Mouse (Mus musculus) megakaryocyte-erythroid progenitor cell, adult 5-6 weeks (primary cell): ENCODE results near the gene Cox6a1. TPM values are rescaled to one million over a fixed set of nuclear protein-coding genes. Genes with fewer than 3 reads are reported as not detected.

Source experiments
- ATAC-seq: replicated peaks from 2 replicates; pipeline ENCODE4 v1.8.0; 2016; ENCODE audit warnings: mild to moderate bottlenecking, inconsistent platforms; ENCODE audit not compliant: severe bottlenecking, poor library complexity, low FRiP score, low TSS enrichment
- total RNA-seq, 2 experiments: library from RNA; stranded (forward) in 1 of 2; stranded (reverse) in 1 of 2; fragments of 200-1000, 215-1000 nt in 1 of 2; fragments of >200 nt in 1 of 2; fragmentation: Nextera tagmentation in 1 of 2; gene quantifications; 2 replicates each; pipeline ENCODE4 v1.2.3; 2014 to 2017

Cox6a1 gene
- total RNA-seq, 2 experiments from 2014 or later = 115 to 848 TPM

DNA sequence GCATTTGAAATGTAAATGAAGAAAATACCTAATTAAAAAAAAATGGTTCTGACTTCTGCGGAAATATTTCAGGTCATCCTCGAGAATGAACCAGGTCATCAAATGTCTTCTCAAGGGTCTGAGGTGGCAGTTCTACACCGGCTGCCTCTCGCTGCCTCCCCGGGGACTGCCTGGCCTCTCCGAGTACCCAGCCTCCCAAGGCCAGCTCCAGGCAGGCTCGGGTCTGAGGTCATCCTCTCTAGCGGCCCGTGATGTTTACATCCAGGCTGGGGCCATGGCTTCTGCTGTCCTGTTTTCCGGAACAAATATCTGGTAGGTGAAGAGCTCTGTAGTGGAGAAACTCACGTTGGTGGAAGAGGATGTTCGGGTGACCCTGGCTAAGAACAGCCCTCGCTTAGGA is 6.3 kb upstream of the Cox6a1 start:
- no peak for ATAC-seq

DNA sequence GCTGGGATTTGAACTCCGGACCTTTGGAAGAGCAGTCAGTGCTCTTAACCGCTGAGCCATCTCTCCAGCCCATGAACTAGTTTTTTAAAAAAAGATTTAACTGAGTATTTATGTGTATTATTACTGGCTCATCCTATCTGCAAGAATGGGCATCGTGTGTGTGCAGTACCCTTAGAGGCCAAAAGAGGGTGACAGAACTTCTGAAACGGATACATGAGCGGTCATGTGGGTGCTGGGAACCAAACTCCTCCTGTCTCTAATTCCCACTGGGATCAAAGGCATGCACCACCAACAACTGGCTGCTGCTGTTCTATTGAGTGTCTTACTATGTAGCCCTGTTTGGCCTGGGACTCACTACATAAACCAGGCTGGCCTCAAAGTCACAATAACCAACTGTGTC is 2.6 kb upstream of the Cox6a1 start:
- ATAC-seq = no peak

DNA sequence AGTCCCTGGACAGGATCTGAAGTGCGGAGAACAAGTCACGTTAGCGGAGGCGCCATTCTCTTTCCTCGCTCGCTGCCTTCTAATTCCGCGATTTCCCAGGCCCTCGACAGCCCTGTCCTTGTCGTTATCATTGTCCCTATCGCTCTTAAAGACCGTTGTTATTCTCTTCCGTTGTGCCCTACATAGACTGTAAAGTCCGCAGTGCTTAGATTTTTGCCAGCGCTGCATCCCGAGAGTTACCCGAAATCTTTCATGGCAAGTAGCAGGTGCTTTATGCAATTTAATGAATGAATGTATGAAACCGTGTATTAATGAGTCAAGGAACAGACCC is 409 bp upstream of the Cox6a1 start:
- ATAC-seq = peak; percentile 24

DNA sequence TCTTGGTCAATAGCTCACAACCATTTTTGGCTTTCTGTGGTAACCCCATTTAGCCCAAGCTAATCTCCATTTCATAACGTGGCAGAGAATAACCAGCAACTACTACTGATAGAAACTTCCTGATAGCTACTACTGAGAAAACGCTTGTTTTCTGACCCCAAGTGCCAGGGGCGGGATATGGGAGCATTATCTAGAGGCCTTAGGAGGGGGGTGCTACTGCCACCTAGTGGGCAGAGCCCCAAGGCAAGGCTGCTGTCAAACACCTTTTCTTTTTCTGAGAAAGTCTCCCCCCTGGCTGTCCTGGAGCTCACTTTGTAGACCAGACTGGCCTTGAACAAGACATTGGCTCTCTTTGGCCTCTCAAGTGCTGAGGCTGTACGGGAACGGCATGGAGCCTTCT is 1.2 kb downstream of the Cox6a1 start:
- ATAC-seq = peak; percentile 64

DNA sequence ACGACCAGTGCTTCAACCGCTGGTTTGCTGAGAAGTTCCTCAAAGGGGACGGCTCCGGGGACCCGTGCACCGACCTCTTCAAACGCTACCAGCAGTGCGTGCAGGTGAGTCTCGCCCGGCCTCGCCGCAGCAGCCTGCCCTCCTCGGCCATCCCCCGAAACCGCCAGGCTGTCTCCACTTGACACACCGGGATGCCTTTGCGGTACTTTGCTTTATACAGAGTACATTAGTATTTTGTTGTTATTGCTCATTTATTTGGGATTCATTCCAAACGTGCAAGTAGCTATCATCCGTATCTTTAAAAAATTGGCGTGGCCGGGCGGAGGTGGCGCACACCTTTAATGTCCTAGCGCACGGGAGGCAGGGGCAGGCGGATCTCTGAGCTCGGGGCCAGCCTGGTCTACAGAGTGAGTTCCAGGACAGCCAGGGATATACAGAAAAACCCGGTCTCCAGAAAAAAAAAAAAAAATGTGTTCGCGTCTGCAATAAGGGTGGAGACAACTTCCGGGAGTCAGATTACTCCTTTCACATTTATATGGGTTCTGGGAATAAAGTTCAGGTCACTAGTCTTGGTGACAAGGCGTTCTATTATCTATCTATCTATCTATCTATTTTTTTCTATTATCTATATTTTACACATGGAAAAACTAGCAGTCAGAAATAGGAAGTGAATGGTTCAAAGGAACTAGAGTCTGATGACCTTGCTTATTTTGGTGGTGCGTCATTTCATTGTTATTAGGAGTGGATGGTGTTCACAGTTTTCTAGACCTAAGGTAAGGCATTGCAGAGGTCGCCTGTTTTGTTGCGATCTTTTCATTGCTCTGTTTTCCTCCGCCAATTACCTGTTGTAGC is 7.2 kb downstream of the Cox6a1 start:
- no peak for ATAC-seq

DNA sequence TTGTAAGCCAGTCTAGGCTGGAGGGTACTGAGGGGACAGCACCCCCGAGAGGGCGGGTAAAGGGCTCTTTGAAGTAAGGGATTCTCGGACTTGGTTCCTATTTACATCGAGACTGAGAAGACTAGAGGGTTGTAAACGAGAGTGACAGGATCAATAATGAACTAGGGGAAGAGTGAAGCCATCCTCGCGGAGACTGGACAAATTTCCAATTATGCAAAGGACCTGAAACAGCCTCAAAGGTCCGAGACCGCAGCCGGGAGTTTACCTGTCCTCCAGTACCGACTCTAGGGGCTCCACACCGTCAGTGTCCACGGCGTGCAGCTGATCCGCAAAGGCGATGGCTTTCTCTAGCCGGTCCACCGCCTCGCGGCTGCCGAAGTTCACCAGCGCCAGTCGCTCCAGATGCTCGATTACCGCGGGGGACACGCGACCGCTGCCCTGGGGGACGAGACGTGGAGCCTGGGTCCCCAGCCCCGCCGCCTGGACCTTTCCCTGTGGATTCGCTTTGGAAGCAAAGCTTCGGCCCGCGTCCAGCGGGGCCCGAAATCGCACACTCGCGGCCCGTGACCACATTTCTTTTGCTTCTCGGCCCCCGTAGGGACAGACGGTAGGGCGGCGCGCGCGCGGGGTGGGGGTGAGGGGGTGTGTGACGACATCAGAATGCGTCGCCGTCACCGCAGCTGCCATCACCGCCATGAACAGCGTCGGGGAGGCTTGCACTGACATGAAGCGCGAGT is 8.0 kb downstream of the Cox6a1 start, which contains the start of the genes Gatc and Triap1:
Gene Gatc (minus strand): TSS at position 602 of the 737 bp plus-strand sequence.
Gene Triap1 (plus strand): TSS at position 649 of the 737 bp plus-strand sequence.
- ATAC-seq = peak; percentile 84

DNA sequence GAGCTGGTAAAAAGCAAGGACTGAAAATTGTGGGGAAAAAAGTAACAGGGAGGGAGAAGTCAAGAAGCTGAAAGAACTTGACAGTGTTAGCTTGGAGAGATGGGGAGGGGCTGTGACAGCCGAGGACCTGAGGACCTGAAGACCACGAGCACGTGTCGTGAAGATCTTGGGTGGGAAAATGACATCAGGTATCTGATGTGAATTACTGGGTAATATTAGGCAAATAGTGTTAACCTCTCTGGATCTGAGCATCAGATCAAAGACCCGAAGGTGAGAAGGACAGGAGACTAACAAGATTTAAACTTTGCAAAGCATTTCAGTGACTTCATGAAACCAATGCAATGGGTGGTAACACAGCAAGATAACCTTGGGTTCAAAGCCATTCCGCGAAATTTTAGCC is 8.8 kb downstream of the Cox6a1 start:
- no peak for ATAC-seq

DNA sequence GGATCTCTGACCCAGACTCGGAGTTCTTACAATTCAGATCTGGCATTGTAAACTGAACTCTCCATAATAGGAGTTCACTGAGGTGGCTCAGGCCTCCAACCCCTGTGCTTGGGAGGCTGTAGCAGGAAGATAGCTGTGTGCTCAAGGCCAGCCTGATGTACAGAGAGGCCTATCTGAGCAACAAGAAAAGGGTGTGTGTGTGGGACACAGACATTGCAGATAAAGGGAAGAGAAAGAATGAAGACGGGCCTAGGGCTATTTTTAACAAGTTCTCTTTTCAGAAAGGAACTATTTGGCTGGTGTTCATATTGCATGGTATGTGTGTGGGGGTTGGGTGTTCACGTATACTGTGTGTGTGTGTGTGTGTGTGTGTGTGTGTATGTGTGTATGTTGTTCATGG is 15.2 kb downstream of the Cox6a1 start:
- peak; percentile 99 for ATAC-seq

DNA sequence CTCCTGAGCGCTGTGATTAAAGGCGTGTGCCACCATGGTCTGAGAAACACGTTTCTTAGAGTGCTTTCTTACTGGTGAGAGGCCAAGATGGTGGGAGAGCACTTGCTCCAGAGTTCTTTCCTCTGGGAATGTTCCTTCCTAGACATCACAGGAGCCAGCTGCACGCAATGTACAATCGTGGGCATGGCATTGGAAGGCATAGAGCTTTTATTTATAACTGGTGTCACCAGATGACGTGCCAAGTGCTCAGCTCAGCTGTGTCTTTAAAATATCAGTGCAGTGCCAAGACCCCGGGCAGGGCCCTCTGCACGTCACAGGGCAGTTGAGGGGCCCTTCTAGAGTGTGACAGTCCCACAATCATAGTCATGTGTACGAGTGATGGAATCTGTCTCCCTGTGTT is 17.8 kb downstream of the Cox6a1 start:
- no peak for ATAC-seq

DNA sequence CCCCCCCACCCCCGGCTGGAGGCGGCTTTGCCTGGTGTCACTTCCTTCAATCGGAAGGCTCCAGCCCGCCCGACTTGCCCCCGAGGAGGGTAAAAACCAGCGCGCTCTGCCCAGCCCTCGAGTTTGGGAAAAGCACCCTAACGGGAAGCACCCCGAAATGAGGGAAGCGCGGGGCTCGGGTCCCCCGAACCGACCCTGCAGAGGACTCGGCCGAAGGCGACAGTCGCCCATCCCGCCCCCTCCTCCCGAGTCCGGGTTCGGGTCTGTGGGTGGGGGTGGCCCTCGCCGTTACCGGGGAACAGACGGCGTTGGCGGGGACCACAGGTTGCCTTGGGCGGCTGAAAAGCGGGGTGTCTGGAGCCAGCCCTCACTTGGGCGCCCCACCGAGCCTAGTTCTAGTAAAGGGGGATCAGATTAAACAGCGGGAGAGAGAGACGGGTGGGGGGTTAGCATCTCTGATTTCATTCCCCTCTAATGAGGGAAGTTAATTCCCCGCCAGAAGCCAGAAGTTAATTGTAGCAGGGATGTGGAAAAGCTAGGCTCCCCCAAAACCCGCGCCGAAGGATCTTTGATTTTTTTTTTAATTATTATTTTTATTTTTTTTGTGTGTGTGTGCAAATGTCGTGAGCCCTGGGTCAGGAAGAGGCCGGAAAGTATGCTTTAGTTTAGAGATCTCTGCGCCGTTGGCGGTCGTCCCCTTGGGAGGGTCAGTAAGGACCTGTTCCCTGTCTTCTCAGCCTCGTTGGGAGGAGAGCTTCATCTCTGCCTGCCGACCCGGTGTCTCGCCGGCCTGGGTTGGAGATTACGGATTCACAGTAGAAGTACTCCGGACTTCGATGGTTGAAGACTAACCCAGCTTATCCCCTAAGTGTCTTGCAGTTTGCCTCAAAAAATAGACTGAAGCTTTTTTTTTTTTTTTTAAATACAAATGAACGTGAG is 20.9 kb downstream of the Cox6a1 start:
- 0 out of 2 replicates have a peak, but pooled peaks have one; percentile 15 for ATAC-seq

DNA sequence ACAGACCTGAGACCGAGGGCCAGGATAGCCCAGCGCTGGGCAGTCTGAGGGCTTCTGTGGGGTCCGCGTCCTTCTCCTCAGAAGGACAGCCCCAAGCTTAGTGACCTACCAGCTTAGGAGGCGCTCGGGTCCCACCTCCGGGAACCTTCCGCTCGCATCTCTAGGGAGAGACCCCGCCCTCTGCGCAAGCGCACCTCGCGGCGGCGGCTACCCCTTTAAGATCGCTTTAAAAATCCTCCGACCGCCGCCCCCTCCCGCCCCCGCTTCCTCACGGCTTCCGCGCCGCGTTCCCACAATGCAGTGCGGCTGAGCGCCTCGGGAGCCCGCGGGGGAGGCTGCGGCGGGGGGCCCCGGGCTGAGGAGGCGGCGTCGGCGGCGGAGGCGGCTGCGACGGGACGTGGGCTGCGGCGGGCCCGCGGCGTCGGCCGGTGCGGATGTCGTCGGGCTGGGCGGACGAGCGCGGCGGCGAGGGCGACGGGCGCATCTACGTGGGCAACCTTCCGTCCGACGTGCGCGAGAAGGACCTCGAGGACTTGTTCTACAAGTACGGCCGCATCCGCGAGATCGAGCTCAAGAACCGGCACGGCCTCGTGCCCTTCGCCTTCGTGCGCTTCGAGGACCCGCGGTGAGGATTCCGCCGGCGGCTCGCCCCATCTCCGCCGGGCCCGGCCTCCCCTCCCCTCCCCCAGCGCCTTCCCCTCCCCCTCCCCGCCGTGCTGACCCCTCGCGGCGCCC is 21.7 kb downstream of the Cox6a1 start, which contains the start of gene Srsf9:
Gene Srsf9 (plus strand): TSS at position 303 of the 735 bp plus-strand sequence.
- peak; percentile 76 for ATAC-seq

DNA sequence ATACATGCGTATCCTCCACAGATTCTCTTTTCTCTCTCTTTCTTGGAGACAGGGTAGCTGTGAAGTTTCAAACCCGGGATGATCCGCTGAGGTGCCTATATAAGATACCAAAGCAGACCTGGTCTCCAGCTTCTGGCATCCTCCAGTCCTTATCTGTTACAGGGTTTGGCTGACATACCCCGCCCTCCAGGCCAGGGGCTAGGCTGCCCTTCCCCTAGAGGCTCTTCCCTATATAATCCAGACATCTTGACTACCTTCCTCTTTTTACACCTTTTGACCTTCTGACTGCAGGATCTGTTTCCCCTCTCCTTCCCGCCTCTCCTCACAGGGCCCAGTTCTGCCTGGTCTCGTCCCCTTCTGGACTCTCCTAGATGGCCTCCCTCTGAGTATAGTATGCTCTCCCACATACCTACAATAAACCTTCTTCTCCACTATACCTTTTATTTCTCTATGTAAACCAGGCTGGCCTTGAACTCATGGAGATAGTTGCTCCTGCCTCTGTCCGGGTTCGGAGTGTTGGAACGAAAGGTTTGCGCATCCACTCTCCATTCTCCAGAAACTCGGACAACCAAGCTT is 22.4 kb downstream of the Cox6a1 start:
- ATAC-seq = peak; percentile 66

DNA sequence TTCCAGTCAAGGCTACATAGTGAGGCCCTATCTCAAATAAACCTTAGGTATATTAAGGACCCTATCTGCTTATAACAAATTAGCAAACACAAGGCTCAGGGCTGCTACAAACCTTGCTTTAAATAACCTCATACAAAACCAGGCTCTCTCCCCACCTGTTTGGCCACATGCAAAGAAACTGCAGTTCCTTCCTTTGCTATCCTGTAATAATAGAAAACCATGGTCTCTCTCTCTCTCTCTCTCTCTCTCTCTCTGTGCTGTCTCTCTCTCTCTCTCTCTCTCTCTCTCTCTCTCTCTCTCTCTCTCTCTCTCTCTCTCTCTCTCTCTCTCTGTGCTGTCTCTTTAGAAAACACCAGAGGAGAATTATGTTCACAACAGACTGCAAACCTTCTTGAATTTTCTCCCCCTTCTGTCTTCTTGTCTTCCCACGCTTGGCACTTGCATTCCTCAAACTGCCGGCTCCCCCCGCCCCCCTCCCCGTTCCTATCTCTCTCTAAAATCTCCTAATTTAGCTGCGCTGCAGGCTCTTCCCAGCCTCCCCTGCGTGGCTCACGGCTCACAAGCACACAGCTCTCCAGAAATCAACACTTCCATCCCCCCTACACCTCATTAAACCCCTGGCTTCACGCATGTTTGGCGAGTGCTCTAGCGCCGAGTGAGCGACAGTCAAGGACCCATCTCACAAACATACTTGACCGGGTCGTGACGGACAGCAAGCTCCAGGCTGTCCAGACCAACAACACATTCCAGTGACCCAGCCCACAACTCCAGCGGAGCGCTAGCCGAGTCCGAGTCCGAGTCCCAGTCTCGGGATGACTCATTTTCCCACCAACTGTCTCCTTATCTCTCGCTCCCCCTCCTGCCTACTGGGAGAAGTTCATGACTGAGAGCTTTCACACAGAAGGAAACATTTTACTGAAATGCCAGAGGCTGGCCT is 29.5 kb downstream of the Cox6a1 start:
- peak; percentile 85 for ATAC-seq

DNA sequence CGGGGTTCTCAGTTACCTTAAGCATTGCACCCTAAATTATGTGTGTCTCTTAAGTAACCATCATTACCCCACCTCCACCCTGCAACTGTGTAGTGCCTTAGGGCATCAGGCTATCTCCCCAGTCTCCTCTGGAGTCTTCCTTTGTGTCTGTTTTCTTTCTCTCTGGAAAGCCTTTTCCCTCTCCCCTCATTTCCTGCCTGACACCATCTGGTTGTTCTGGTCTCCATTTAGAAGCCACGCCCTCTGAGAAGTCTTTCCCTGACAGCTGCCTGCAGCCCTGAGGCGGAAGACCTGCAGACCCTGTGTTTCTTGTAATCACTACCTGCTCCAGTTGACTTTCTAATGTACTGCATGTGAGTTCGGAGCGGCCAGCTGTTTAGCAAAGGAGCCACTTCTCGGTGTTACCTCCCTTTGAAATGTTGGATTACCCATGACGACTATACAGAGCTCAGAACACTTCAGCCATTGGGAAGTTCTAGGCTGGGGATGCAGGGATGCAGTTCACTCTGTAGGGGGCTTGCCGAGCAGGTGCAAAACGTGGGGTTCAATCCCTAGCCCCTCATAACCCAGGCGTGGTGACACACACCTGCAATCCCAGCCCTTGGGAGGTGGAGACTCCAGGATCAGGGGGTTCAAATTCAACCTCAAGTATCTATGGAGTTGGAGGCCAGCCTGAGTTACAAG is 31.0 kb downstream of the Cox6a1 start:
- ATAC-seq = no peak

DNA sequence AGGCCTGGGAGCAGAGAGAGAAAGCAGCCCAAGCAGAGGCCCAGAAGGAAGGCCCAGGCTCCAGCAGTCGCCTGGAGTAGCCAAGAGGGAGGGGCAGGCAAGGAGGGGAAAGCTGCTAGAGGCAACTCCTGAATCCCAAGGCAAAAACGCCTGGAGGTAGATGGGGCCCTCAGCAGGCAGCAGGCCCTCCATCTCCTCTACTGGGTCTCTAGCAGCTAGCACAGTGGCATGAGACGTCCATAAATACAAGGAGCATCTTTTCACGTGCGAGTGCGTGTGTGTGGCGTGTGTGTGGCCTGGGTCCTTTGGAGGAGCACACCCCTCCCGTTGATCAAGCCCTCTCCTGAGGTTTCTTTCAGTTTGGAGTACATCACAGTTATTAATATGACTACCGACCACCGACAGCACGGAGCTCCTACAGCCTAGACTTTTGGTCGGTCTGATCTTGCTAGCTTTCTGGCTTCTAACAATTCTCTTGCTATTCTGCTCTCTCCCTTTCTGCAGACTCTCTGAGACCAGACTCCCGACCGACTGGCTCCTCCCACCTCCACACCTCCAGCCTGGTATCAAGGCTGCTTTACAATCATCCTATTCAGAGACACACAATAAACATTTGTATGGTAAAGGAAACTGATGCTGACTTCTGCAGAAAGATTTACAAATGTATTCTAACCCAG is 31.7 kb downstream of the Cox6a1 start:
- ATAC-seq = no peak

DNA sequence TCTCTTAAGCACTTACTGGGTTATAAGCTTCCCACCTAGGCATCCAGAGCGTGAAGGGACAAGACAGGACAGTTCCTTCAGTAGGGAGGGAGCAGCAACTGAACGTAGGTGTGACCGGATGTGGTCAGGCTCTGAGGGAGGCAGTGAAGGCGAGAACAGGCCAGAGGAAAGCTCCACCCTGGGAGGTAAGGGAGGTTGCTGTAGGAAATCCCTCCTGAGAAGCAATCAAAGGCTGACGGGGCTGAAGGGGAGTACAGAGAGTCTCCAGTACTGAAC is 35.2 kb downstream of the Cox6a1 start:
- no peak for ATAC-seq
